ENCODE assay signal across 8 mouse cellular contexts in the genomic region with DNA sequence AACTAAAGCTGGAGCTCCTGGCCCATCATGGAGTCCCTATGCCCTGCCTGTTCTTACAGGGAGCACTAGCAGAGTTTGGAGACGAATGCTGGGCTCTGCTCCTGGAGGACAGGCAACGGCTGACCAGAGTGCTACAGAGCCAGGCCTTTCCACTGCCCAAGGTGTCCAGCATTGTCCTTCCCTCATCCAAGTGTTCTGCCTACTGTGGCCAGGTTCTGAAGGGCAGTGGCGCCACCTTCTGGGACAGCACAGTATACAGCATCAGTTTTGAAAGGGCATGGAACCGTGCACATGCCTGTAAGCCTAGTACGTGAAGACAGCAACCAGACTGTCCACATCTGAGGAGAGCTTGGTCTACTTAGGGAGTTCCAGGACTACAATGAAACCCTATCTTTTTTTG. TPM values are rescaled to one million over a fixed set of nuclear protein-coding genes. Genes with fewer than 3 reads are reported as not detected.
DNase-seq lines count a peak whose midpoint lies in the region; ATAC-seq and TF ChIP-seq lines count a peak whose summit lies in the region.

No protein-coding gene starts in this region.

- H3K4me1 ChIP-seq in cerebellum, adult 2 months (ENCODE audit: control insufficient read depth, insufficient read depth, low read length), result no peaks in the 10 kb centered on the region
- H3K4me1 ChIP-seq in forebrain, postnatal 0 days (ENCODE audit: insufficient read depth), result no peaks in the 10 kb centered on the region
- H3K4me1 ChIP-seq in intestine, embryonic 14.5 days (replicated peaks; ENCODE audit: control insufficient read depth, insufficient read depth, low read length), result no peaks in the 10 kb centered on the region
- no peaks in the 10 kb centered on the region for H3K4me1 ChIP-seq in neural tube, embryonic 12.5 days

- TF ChIP-seq CTCF in cerebellum, adult 2 months (IDR thresholded peaks at IDR 0.05; ENCODE audit: borderline replicate concordance, insufficient read depth, low read depth, low read length), result peak; percentile 91
- peak; percentile 84 for TF ChIP-seq CTCF in forebrain, postnatal 0 days (IDR thresholded peaks at IDR 0.05; ENCODE audit: low read depth)

- peaks cover 48% of the 10 kb centered on the region for H3K36me3 ChIP-seq in forebrain, postnatal 0 days (ENCODE audit: insufficient read depth)
- peaks cover 48% of the 10 kb centered on the region for H3K36me3 ChIP-seq in intestine, embryonic 14.5 days (ENCODE audit: control insufficient read depth, insufficient read depth, low read length)
- H3K36me3 ChIP-seq in neural tube, embryonic 12.5 days, result peaks cover 55% of the 10 kb centered on the region

- WGBS in cerebellum, adult 2 months, result 19% methylated on average over 5 of the region's 5 CpGs
- WGBS in forebrain, postnatal 0 days, result 35% methylated on average over 5 of the region's 5 CpGs
- 42% methylated on average over 5 of the region's 5 CpGs for WGBS in intestine, embryonic 14.5 days
- WGBS in neural tube, embryonic 12.5 days, result 44% methylated on average over 5 of the region's 5 CpGs

- peak; percentile 75 for ATAC-seq in forebrain, postnatal 0 days
- ATAC-seq in intestine, embryonic 14.5 days (replicated peaks; ENCODE audit: low FRiP score, low TSS enrichment, low read depth), result 0 out of 2 replicates have a peak, but pooled peaks have one; percentile 23
- peak; percentile 50; the same call in 1 of the 2 replicates for ATAC-seq in neural tube, embryonic 12.5 days (ENCODE audit: low FRiP score, low read depth)

- no peak overlapping the region for H3K4me3 ChIP-seq in cerebellum, adult 2 months (replicated peaks; ENCODE audit: insufficient read depth, low read depth, low read length)
- no peak overlapping the region for H3K4me3 ChIP-seq in forebrain, postnatal 0 days (ENCODE audit: low read depth, low read length)
- H3K4me3 ChIP-seq in intestine, embryonic 14.5 days (ENCODE audit: low read depth, low read length), result no peak overlapping the region
- H3K4me3 ChIP-seq in neural tube, embryonic 12.5 days, result no peak overlapping the region

- H3K9me3 ChIP-seq in forebrain, postnatal 0 days (ENCODE audit: low read length), result no peaks in the 10 kb centered on the region
- H3K9me3 ChIP-seq in intestine, embryonic 14.5 days (ENCODE audit: control insufficient read depth, low read length), result no peaks in the 10 kb centered on the region
- no peaks in the 10 kb centered on the region for H3K9me3 ChIP-seq in neural tube, embryonic 12.5 days

- DNase-seq in 416B (ENCODE audit: low read depth) (peak; percentile 81), ES-CJ7 (ENCODE audit: low read depth, low spot score) (peak; percentile 66)
- peak; percentile 60 to 61 for DNase-seq in cerebellum, adult 2 months
- peak; percentile 43 for DNase-seq in forebrain, postnatal 0 days
- peak; percentile 75 for DNase-seq in intestine, embryonic 14.5 days (ENCODE audit: low spot score)
- peak; percentile 45 to 64 for DNase-seq in lung, adult 18-20 months
- DNase-seq in thymus, postnatal 4 days, result peak; percentile 79

- no peak overlapping the region for H3K4me2 ChIP-seq in forebrain, postnatal 0 days (ENCODE audit: low read depth)
- no peak overlapping the region for H3K4me2 ChIP-seq in intestine, embryonic 14.5 days (ENCODE audit: low read length)
- no peak overlapping the region for H3K4me2 ChIP-seq in neural tube, embryonic 12.5 days (replicated peaks)

- no peak overlapping the region for H3K9ac ChIP-seq in forebrain, postnatal 0 days
- H3K9ac ChIP-seq in intestine, embryonic 14.5 days (ENCODE audit: low read length), result no peak overlapping the region
- H3K9ac ChIP-seq in neural tube, embryonic 12.5 days, result no peak overlapping the region

- TF ChIP-seq POLR2A in cerebellum, adult 2 months (IDR thresholded peaks at IDR 0.05; ENCODE audit: borderline replicate concordance, insufficient read depth, low read length), result no peak

- no peak overlapping the region for H3K27ac ChIP-seq in cerebellum, adult 2 months (ENCODE audit: insufficient read depth, low read length)
- no peak overlapping the region for H3K27ac ChIP-seq in forebrain, postnatal 0 days (ENCODE audit: low read depth, low read length)
- no peak overlapping the region for H3K27ac ChIP-seq in intestine, embryonic 14.5 days (ENCODE audit: low read depth)
- H3K27ac ChIP-seq in neural tube, embryonic 12.5 days, result no peak overlapping the region

- H3K27me3 ChIP-seq in cerebellum, adult 2 months (ENCODE audit: control insufficient read depth, insufficient read depth, low read length), result no peaks in the 10 kb centered on the region
- no peaks in the 10 kb centered on the region for H3K27me3 ChIP-seq in forebrain, postnatal 0 days (ENCODE audit: insufficient read depth, low read length)
- no peaks in the 10 kb centered on the region for H3K27me3 ChIP-seq in intestine, embryonic 14.5 days (replicated peaks; ENCODE audit: control insufficient read depth, insufficient read depth, low read length)
- no peaks in the 10 kb centered on the region for H3K27me3 ChIP-seq in neural tube, embryonic 12.5 days (replicated peaks)

RNA-seq across cellular contexts. Expression of gene Gatd1, which starts 10.6 kb away (rescaled TPM):
- 48.1 and 49.2 TPM in 2 replicates for polyA plus RNA-seq in cerebellum, adult 2 months (2012; rRNA removed)
- total RNA-seq in forebrain, postnatal 0 days (2014; rRNA removed), result 58.9 and 65.0 TPM in 2 replicates
- 50.5 and 56.0 TPM in 2 replicates for polyA plus RNA-seq in forebrain, postnatal 0 days (2015; fragmentation: Nextera tagmentation; extraction: Ambion mirVana)
- 49.2 and 56.2 TPM in 2 replicates for polyA plus RNA-seq in intestine, embryonic 14.5 days (2014; fragmentation: Nextera tagmentation; extraction: Ambion mirVana)
- polyA plus RNA-seq in neural tube, embryonic 12.5 days (2016; fragmentation: Nextera tagmentation; extraction: Ambion mirVana), result 50.5 and 51.5 TPM in 2 replicates

RNA-seq across cellular contexts. Expression of gene Taldo1, which starts 11.3 kb away (rescaled TPM):
- 222 and 232 TPM in 2 replicates for polyA plus RNA-seq in cerebellum, adult 2 months (2012; rRNA removed)
- total RNA-seq in forebrain, postnatal 0 days (2014; rRNA removed), result 224 and 297 TPM in 2 replicates
- 304 and 352 TPM in 2 replicates for polyA plus RNA-seq in forebrain, postnatal 0 days (2015; fragmentation: Nextera tagmentation; extraction: Ambion mirVana)
- polyA plus RNA-seq in intestine, embryonic 14.5 days (2014; fragmentation: Nextera tagmentation; extraction: Ambion mirVana), result 339 and 344 TPM in 2 replicates
- 366 and 377 TPM in 2 replicates for polyA plus RNA-seq in neural tube, embryonic 12.5 days (2016; fragmentation: Nextera tagmentation; extraction: Ambion mirVana)

RNA-seq across cellular contexts. Expression of gene Cend1, which starts 26.0 kb away (rescaled TPM):
- 375 and 402 TPM in 2 replicates for polyA plus RNA-seq in cerebellum, adult 2 months (2012; rRNA removed)
- total RNA-seq in forebrain, postnatal 0 days (2014; rRNA removed), result 83.3 and 94.7 TPM in 2 replicates
- polyA plus RNA-seq in forebrain, postnatal 0 days (2015; fragmentation: Nextera tagmentation; extraction: Ambion mirVana), result 111 and 125 TPM in 2 replicates
- 1.5 and 1.8 TPM in 2 replicates for polyA plus RNA-seq in intestine, embryonic 14.5 days (2014; fragmentation: Nextera tagmentation; extraction: Ambion mirVana)
- 44.4 and 55.1 TPM in 2 replicates for polyA plus RNA-seq in neural tube, embryonic 12.5 days (2016; fragmentation: Nextera tagmentation; extraction: Ambion mirVana)

RNA-seq across cellular contexts. Expression of gene Slc25a22, which starts 34.4 kb away (rescaled TPM):
- 328 and 384 TPM in 2 replicates for polyA plus RNA-seq in cerebellum, adult 2 months (2012; rRNA removed)
- total RNA-seq in forebrain, postnatal 0 days (2014; rRNA removed), result 115 and 141 TPM in 2 replicates
- polyA plus RNA-seq in forebrain, postnatal 0 days (2015; fragmentation: Nextera tagmentation; extraction: Ambion mirVana), result 106 and 132 TPM in 2 replicates
- polyA plus RNA-seq in intestine, embryonic 14.5 days (2014; fragmentation: Nextera tagmentation; extraction: Ambion mirVana), result 34.7 and 35.3 TPM in 2 replicates
- polyA plus RNA-seq in neural tube, embryonic 12.5 days (2016; fragmentation: Nextera tagmentation; extraction: Ambion mirVana), result 57.6 and 57.7 TPM in 2 replicates

RNA-seq across cellular contexts. Expression of gene Pidd1, which starts 40.5 kb away (rescaled TPM):
- 3.2 and 4.4 TPM in 2 replicates for polyA plus RNA-seq in cerebellum, adult 2 months (2012; rRNA removed)
- 2.0 and 2.2 TPM in 2 replicates for total RNA-seq in forebrain, postnatal 0 days (2014; rRNA removed)
- polyA plus RNA-seq in forebrain, postnatal 0 days (2015; fragmentation: Nextera tagmentation; extraction: Ambion mirVana), result 2.3 and 2.4 TPM in 2 replicates
- polyA plus RNA-seq in intestine, embryonic 14.5 days (2014; fragmentation: Nextera tagmentation; extraction: Ambion mirVana), result 10.6 and 11.5 TPM in 2 replicates
- 8.4 and 9.8 TPM in 2 replicates for polyA plus RNA-seq in neural tube, embryonic 12.5 days (2016; fragmentation: Nextera tagmentation; extraction: Ambion mirVana)

Comparison
In these comparisons a context has a peak if more than half of its experiments do, and no peak if none do; other contexts are left out.
1. ATAC-seq: peak in every context shown above with its lines; median percentile 75 in forebrain, postnatal 0 days; 50 in neural tube, embryonic 12.5 days; 23 in intestine, embryonic 14.5 days.
2. RNA of gene Cend1, which starts 26.0 kb away (polyA plus RNA-seq): 375 to 402 TPM in cerebellum, adult 2 months, 111 to 125 TPM in forebrain, postnatal 0 days and 44.4 to 55.1 TPM in neural tube, embryonic 12.5 days; 1.5 to 1.8 TPM in intestine, embryonic 14.5 days; every median in the first group is over 10 times any median in the second.
3. Peak in every context shown above with its lines, with median percentiles within 50 percentile points of each other: DNase-seq.